Mouse (Mus musculus): Measurements from ENCODE around the gene N4bp1.

GRCm38 (mm10) chr8:86904911-86905310, 19.9 kb upstream of the N4bp1 start:
- TF ChIP-seq CTCF (IDR thresholded peaks at IDR 0.05; ENCODE audit: extremely low read depth, insufficient read length, insufficient replicate concordance, low read depth, low read length) (no peak), POLR2A (IDR thresholded peaks at IDR 0.05; ENCODE audit: low read depth, low read length) (no peak)

All from small intestine, adult 2 months (tissue).